Mouse (Mus musculus) myocyte (in vitro differentiated cells): ENCODE data around the gene Glyat. TPM values are rescaled to one million over a fixed set of nuclear protein-coding genes. Genes with fewer than 3 reads are reported as not detected.
A peak's percentile ranks its signal among the peaks of the same experiment; 100 is the strongest.

ENCODE experiments used
- H3K27me3 ChIP-seq: one replicate; pipeline ENCODE4 v1.6.1; 2011; ENCODE audit not compliant: control insufficient read depth, insufficient read depth, insufficient read length
- H3K36me3 ChIP-seq: one replicate; pipeline ENCODE4 v1.6.1; 2011; ENCODE audit not compliant: control insufficient read depth, insufficient read depth
- H3K4me2 ChIP-seq: one replicate; pipeline ENCODE4 v1.6.1; 2011; ENCODE audit warnings: low read depth, control low read depth
- H3K4me3 ChIP-seq: one replicate; pipeline ENCODE4 v1.5.1; 2011; ENCODE audit warnings: mild to moderate bottlenecking, control low read depth, moderate library complexity
- H3K79me2 ChIP-seq: one replicate; pipeline ENCODE4 v1.6.1; 2011; ENCODE audit not compliant: control insufficient read depth, insufficient read depth
- H3ac ChIP-seq: one replicate; pipeline ENCODE4 v1.6.1; 2011; ENCODE audit not compliant: control insufficient read depth, insufficient read length
- CEBPB ChIP-seq: IDR thresholded peaks from 2 replicates; pipeline ENCODE4 v1.6.1; 2011; ENCODE audit warnings: mild to moderate bottlenecking, moderate library complexity; ENCODE audit not compliant: poor library complexity, insufficient read depth, severe bottlenecking
- E2F4 ChIP-seq: IDR thresholded peaks from one replicate; pipeline ENCODE4 v1.6.1; 2011; ENCODE audit warnings: mild to moderate bottlenecking, control low read depth, moderate library complexity; ENCODE audit not compliant: insufficient read depth
- MAX ChIP-seq: IDR thresholded peaks from one replicate; pipeline ENCODE4 v1.6.1; 2011; ENCODE audit warnings: low read depth, mild to moderate bottlenecking, control low read depth
- MYOD1 ChIP-seq, 3 experiments: IDR thresholded peaks; one replicate each; pipeline ENCODE4 v1.6.1; 2011; ENCODE audit warnings: control low read depth in 2 of 3, low read depth in 2 of 3, mild to moderate bottlenecking in 2 of 3, moderate library complexity in 1 of 3; ENCODE audit not compliant: insufficient read length in 2 of 3, control insufficient read depth in 1 of 3
- MYOG ChIP-seq, 3 experiments: IDR thresholded peaks; one replicate each; pipeline ENCODE4 v1.6.1; 2011; ENCODE audit warnings: control low read depth in 2 of 3, low read depth in 2 of 3, mild to moderate bottlenecking in 2 of 3; ENCODE audit not compliant: insufficient read length in 2 of 3, control insufficient read depth in 1 of 3, insufficient read depth in 1 of 3
- POLR2A ChIP-seq: IDR thresholded peaks from one replicate; pipeline ENCODE4 v1.6.1; 2011; ENCODE audit warnings: low read depth, mild to moderate bottlenecking, control low read depth, moderate library complexity; ENCODE audit not compliant: insufficient read length
- POLR2AphosphoS2 ChIP-seq: IDR thresholded peaks from one replicate; pipeline ENCODE4 v1.6.1; 2011; ENCODE audit warnings: low read depth, control low read depth; ENCODE audit not compliant: insufficient read length
- REST ChIP-seq: IDR thresholded peaks from one replicate; pipeline ENCODE4 v1.6.1; 2011; ENCODE audit warnings: mild to moderate bottlenecking, control low read depth, moderate library complexity; ENCODE audit not compliant: insufficient read depth, insufficient read length
- SRF ChIP-seq: IDR thresholded peaks from one replicate; pipeline ENCODE4 v1.6.1; 2011; ENCODE audit warnings: low read depth; ENCODE audit not compliant: control insufficient read depth, insufficient read length
- TCF12 ChIP-seq: IDR thresholded peaks from one replicate; pipeline ENCODE4 v1.6.1; 2011; ENCODE audit warnings: mild to moderate bottlenecking, control low read depth; ENCODE audit not compliant: poor library complexity, insufficient read depth, severe bottlenecking
- TCF3 ChIP-seq: IDR thresholded peaks from one replicate; pipeline ENCODE4 v1.6.1; 2011; ENCODE audit warnings: low read depth, control low read depth; ENCODE audit not compliant: insufficient read length
- USF1 ChIP-seq: IDR thresholded peaks from one replicate; pipeline ENCODE4 v1.6.1; 2011; ENCODE audit warnings: low read depth, mild to moderate bottlenecking, control low read depth, moderate library complexity
- polyA plus RNA-seq: library from polyadenylated mRNA; unstranded; fragments of >200 nt; fragmentation: generic; extraction: Trizol; gene quantifications from one replicate; pipeline ENCODE4 v1.2.1, GENCODE M21; 2012; ENCODE audit warnings: missing spikeins

Glyat gene
- polyA plus RNA-seq, 1 experiment, result not detected

- Histone ChIP-seq H3K27me3 (no peaks in the 10 kb centered on the region), H3K79me2 (no peaks in the 10 kb centered on the region), H3K4me3 (peak overlapping the region; percentile 33), H3K36me3 (no peaks in the 10 kb centered on the region), H3ac (peak overlapping the region; percentile 64), H3K4me2 (peak overlapping the region; percentile 77)
- no peak for TF ChIP-seq POLR2AphosphoS2
These were observed 36.6 kb upstream of the Glyat start for GRCm38 (mm10) chr19:12596290-12597072.

GRCm38 (mm10) chr19:12597073-12597405, 36.1 kb upstream of the Glyat start:
- Histone ChIP-seq H3K4me3 (peak overlapping the region; percentile 33), H3K27me3 (no peaks in the 10 kb centered on the region), H3K79me2 (no peaks in the 10 kb centered on the region), H3K4me2 (no peak overlapping the region), H3K36me3 (no peaks in the 10 kb centered on the region), H3ac (no peak overlapping the region)
- TF ChIP-seq E2F4, result no peak
- no peak for TF ChIP-seq POLR2A
- TF ChIP-seq TCF3, result no peak
- no peak for TF ChIP-seq MYOD1 (IDR thresholded peaks at IDR 0.05; ENCODE audit: control insufficient read depth in 1 of 3, insufficient read length in 2 of 3, low read depth in 2 of 3)
- no peak for TF ChIP-seq USF1
- no peak for TF ChIP-seq CEBPB

GRCm38 (mm10) chr19:12598674-12599073, 34.4 kb upstream of the Glyat start:
- TF ChIP-seq TCF3 (no peak), POLR2AphosphoS2 (no peak), MYOG (IDR thresholded peaks at IDR 0.05; ENCODE audit: control insufficient read depth in 1 of 3, insufficient read depth in 1 of 3, insufficient read length in 2 of 3, low read depth in 2 of 3) (no peak), REST (no peak), CEBPB (no peak), USF1 (no peak), MYOD1 (IDR thresholded peaks at IDR 0.05; ENCODE audit: control insufficient read depth in 1 of 3, insufficient read length in 2 of 3, low read depth in 2 of 3) (no peak), SRF (no peak), MAX (no peak), E2F4 (no peak), TCF12 (no peak), POLR2A (no peak)
- no peak overlapping the region for H3K4me2 ChIP-seq

GRCm38 (mm10) chr19:12599674-12600073, 33.4 kb upstream of the Glyat start, which contains the start of gene Gm4952:
Gm4952 (plus strand) TSS chr19:12599974.
- TF ChIP-seq MYOG (IDR thresholded peaks at IDR 0.05; ENCODE audit: control insufficient read depth in 1 of 3, insufficient read depth in 1 of 3, insufficient read length in 2 of 3, low read depth in 2 of 3) (no peak), POLR2AphosphoS2 (no peak), TCF12 (no peak), TCF3 (no peak), MAX (no peak), SRF (no peak), USF1 (no peak)
- Histone ChIP-seq H3K79me2 (no peaks in the 10 kb centered on the region), H3K27me3 (no peaks in the 10 kb centered on the region), H3K36me3 (no peaks in the 10 kb centered on the region), H3K4me2 (no peak within 1 kb of the TSS), H3K4me3 (no peak within 1 kb of the TSS), H3ac (no peak within 1 kb of the TSS)

More at GRCm38 (mm10) chr19:12598674-12599073, 34.4 kb upstream of the Glyat start:
- H3K36me3 ChIP-seq, result no peaks in the 10 kb centered on the region
- H3K79me2 ChIP-seq, result no peaks in the 10 kb centered on the region
- H3K27me3 ChIP-seq, result no peaks in the 10 kb centered on the region
- H3ac ChIP-seq, result no peak overlapping the region
- H3K4me3 ChIP-seq, result no peak overlapping the region

DNA sequence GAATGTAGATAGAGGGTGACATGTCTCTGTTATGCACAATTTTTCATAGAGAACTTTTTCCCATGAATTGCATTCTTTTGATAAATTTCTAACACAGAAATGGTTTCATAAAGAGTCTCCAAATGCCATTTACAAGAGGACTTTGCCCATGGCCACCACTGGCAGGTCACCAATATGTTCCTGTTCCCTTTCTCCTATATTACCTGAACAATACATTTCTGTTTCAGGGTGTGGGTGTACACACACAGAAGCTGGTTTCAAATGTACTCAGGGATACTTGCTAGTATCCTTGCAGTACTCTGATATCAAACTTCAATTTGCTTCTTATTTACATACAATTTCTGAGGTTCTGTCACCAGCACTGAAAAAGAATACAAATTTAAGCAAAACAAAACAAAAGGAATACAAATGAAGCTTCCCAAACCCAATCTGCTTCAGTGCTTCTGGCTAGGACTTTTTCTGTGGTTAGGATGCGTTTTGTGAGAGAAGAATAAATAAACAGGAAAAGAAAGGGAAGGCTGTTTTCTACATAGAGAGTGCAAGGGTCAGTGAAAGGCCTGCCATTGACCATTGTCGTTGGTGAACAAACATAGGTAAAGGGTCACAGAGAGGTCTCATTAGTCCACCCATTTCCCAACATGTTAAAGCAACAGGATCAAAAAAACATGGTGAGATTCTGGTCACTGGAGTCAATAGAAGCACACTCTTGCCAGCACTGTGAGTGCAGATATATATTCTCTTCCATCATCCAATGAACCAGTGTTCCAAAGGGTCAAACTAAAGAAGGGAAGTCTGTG, 32.2 kb upstream of the Glyat start:
- Histone ChIP-seq H3K27me3 (no peaks in the 10 kb centered on the region), H3K4me2 (no peak overlapping the region), H3ac (no peak overlapping the region), H3K36me3 (no peaks in the 10 kb centered on the region), H3K4me3 (no peak overlapping the region), H3K79me2 (no peaks in the 10 kb centered on the region)
- TF ChIP-seq USF1 (no peak), POLR2AphosphoS2 (no peak), TCF3 (no peak), MAX (no peak), CEBPB (no peak), E2F4 (no peak)
